Mouse (Mus musculus) embryonic facial prominence, embryonic 14.5 days (tissue): Measurements from ENCODE around the gene Jarid2. TPM values are rescaled to one million over a fixed set of nuclear protein-coding genes. Genes with fewer than 3 reads are reported as not detected.

Source experiments
- ATAC-seq: fragments of 200-750 bp; cut with Nextera tagmentation; 2 replicates; pipeline ENCODE4 v1.8.0; 2017; ENCODE audit warnings: low read depth, moderate number of reproducible peaks, moderate TSS enrichment
- DNase-seq: peaks from one replicate; pipeline ENCODE4 v3.0.0-alpha.2; 2015; ENCODE audit warnings: low spot score
- H3K27ac ChIP-seq: fragments of 300-500 bp; sonication (generic); replicated peaks from 2 replicates; pipeline ENCODE4 v1.5.1; 2014; ENCODE audit warnings: low read depth, mild to moderate bottlenecking, low read length, moderate library complexity
- H3K27me3 ChIP-seq: fragments of 300-500 bp; sonication (generic); replicated peaks from 2 replicates; pipeline ENCODE4 v1.6.1; 2014; ENCODE audit warnings: low read length; ENCODE audit not compliant: control insufficient read depth, insufficient read depth
- H3K36me3 ChIP-seq: fragments of 300-500 bp; sonication (generic); 2 replicates; pipeline ENCODE4 v1.6.1; 2014; ENCODE audit warnings: low read length, mixed read lengths; ENCODE audit not compliant: control insufficient read depth, insufficient read depth
- H3K4me1 ChIP-seq: fragments of 300-500 bp; sonication (generic); 2 replicates; pipeline ENCODE4 v1.6.1; 2014; ENCODE audit warnings: antibody characterized with exemption, low read length; ENCODE audit not compliant: control insufficient read depth, insufficient read depth
- H3K4me2 ChIP-seq: fragments of 300-500 bp; sonication (generic); 2 replicates; pipeline ENCODE4 v1.6.1; 2014; ENCODE audit warnings: low read depth, mild to moderate bottlenecking, low read length, moderate library complexity, mixed read lengths
- H3K4me3 ChIP-seq: fragments of 300-500 bp; sonication (generic); 2 replicates; pipeline ENCODE4 v1.5.1; 2014; ENCODE audit warnings: low read depth, mild to moderate bottlenecking, low read length
- H3K9ac ChIP-seq: fragments of 300-500 bp; sonication (generic); 2 replicates; pipeline ENCODE4 v1.6.1; 2014; ENCODE audit warnings: low read depth, mild to moderate bottlenecking, low read length, moderate library complexity, mixed read lengths
- H3K9me3 ChIP-seq: fragments of 300-500 bp; sonication (generic); 2 replicates; pipeline ENCODE4 v1.6.1; 2016; ENCODE audit warnings: low read length; ENCODE audit not compliant: control insufficient read depth
- WGBS: fragments of 180-500 bp; shearing (Covaris S2); extraction: QIAGEN DNeasy Blood & Tissue Kit; methylation state at CpG from one replicate; pipeline ENCODE4 v1.1.7; 2014; 5-methylcytosine and 5-hydroxymethylcytosine counted together
- polyA plus RNA-seq: library from polyadenylated mRNA; unstranded; fragments of >200 nt; fragmentation: Nextera tagmentation; extraction: Ambion mirVana; gene quantifications from 2 replicates; pipeline ENCODE4 v1.2.1, GENCODE M21; 2014

The Jarid2 gene
- polyA plus RNA-seq, 1 experiment from 2014 or later, result 16.1 TPM

DNA sequence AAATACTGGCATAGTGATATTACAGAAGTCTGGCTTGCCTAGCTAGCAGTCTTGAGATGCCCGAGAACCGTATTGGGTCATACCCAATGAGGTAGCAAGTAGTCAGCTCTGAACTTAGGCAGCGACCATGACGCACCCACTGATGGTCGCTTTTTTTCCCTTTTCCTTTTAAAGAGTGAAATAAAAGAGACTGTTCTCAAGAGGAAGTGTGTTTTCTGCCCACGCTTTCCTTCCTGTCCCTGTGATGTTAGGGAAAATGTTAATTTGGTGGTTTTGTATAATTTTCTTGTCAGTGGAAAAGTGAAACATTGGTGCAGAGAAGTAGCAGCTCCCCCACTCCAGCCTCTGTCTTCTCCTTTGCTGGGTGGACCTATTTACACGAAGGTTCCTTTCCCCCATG is 70.8 kb downstream of the Jarid2 start:
- Histone ChIP-seq H3K9ac (no peak overlapping the region), H3K9me3 (no peaks in the 10 kb centered on the region), H3K4me3 (no peak overlapping the region), H3K36me3 (no peaks in the 10 kb centered on the region), H3K4me1 (peaks cover 14% of the 10 kb centered on the region), H3K4me2 (no peak overlapping the region), H3K27me3 (no peaks in the 10 kb centered on the region), H3K27ac (no peak overlapping the region)
- no peak for DNase-seq
- ATAC-seq, result no peak
- WGBS, result 69% methylated on average over 7 of the region's 7 CpGs

DNA sequence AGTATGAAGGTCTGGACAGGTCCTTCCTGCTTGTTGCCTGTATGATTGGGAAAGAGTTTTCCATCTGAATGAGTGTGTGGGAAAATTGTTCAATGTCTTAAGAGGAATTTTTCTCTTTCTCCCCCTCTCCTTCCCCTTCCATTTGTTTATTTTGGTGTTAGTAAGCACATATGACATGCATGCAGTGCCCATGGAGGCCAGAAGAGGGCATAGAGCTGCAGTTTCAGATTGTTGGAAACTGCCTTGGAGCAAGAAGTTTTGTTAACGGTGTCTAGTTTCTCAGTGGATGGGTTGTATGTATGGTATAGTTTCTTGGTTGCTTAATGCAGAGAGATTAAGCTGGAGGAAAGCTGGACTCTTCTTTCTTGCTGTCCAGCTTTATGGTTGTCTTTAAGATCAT is 75.6 kb downstream of the Jarid2 start:
- no peak overlapping the region for H3K4me3 ChIP-seq
- ATAC-seq, result no peak
- no peak overlapping the region for H3K9ac ChIP-seq
- no peak overlapping the region for H3K27ac ChIP-seq
- no peak overlapping the region for H3K4me2 ChIP-seq
- 31% methylated on average over 1 of the region's 1 CpGs for WGBS
- no peaks in the 10 kb centered on the region for H3K36me3 ChIP-seq
- no peaks in the 10 kb centered on the region for H3K27me3 ChIP-seq
- peaks cover 4% of the 10 kb centered on the region for H3K4me1 ChIP-seq
- no peaks in the 10 kb centered on the region for H3K9me3 ChIP-seq
- DNase-seq, result peak; percentile 41

GRCm38 (mm10) chr13:44808307-44808706 is 79.0 kb downstream of the Jarid2 start:
- ATAC-seq (no peak), DNase-seq (peak; percentile 34)

GRCm38 (mm10) chr13:44811021-44811420 is 81.7 kb downstream of the Jarid2 start:
- Histone ChIP-seq H3K27ac (no peak overlapping the region), H3K9ac (no peak overlapping the region), H3K4me3 (no peak overlapping the region), H3K27me3 (no peaks in the 10 kb centered on the region), H3K36me3 (no peaks in the 10 kb centered on the region), H3K4me2 (no peak overlapping the region), H3K9me3 (no peaks in the 10 kb centered on the region), H3K4me1 (peaks cover 2% of the 10 kb centered on the region)
- DNase-seq, result no peak
- WGBS, result 70% methylated on average over 2 of the region's 2 CpGs
- no peak for ATAC-seq

More at GRCm38 (mm10) chr13:44808307-44808706, 79.0 kb downstream of the Jarid2 start:
- no peaks in the 10 kb centered on the region for H3K27me3 ChIP-seq
- 85% methylated on average over 1 of the region's 1 CpGs for WGBS
- H3K4me2 ChIP-seq, result no peak overlapping the region
- no peaks in the 10 kb centered on the region for H3K36me3 ChIP-seq
- H3K4me1 ChIP-seq, result peaks cover 4% of the 10 kb centered on the region
- H3K4me3 ChIP-seq, result no peak overlapping the region
- no peaks in the 10 kb centered on the region for H3K9me3 ChIP-seq
- no peak overlapping the region for H3K27ac ChIP-seq
- H3K9ac ChIP-seq, result no peak overlapping the region

DNA sequence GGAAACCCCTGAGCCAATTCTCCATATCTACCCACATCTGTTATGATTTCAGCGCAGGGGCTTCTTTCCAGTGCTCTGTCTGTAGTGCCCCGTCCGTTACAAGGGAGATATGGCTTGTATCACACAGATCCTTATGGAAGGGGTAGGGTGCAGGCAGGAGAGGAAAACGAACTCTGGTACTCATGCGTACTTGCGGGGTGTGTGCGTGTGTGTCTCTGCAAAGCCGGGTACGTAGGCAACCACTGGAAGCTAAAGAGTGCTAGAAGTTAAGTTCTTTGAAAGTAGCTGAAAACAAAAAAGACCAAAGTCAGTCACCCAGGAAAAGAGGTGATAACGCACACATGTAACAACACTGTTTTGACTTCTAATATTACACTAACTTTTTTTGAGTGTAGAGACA is 82.3 kb downstream of the Jarid2 start:
- Histone ChIP-seq H3K9ac (no peak overlapping the region), H3K4me3 (no peak overlapping the region), H3K4me1 (no peaks in the 10 kb centered on the region; the same call in 1 of the 2 replicates), H3K9me3 (no peaks in the 10 kb centered on the region), H3K36me3 (no peaks in the 10 kb centered on the region), H3K27ac (no peak overlapping the region), H3K27me3 (no peaks in the 10 kb centered on the region), H3K4me2 (no peak overlapping the region)
- 84% methylated on average over 10 of the region's 10 CpGs for WGBS
- ATAC-seq (no peak), DNase-seq (no peak)

GRCm38 (mm10) chr13:44812381-44812780 is 83.1 kb downstream of the Jarid2 start:
- no peak overlapping the region for H3K9ac ChIP-seq

GRCm38 (mm10) chr13:44819400-44819799 is 90.1 kb downstream of the Jarid2 start:
- H3K27me3 ChIP-seq, result no peaks in the 10 kb centered on the region
- peak; percentile 92 for DNase-seq
- no peak overlapping the region for H3K27ac ChIP-seq
- no peak overlapping the region for H3K9ac ChIP-seq
- H3K36me3 ChIP-seq, result 0 out of 2 replicates have a peak, but pooled peaks cover 4% of the 10 kb centered on the region
- H3K4me1 ChIP-seq, result peaks cover 28% of the 10 kb centered on the region
- H3K9me3 ChIP-seq, result no peaks in the 10 kb centered on the region
- no peak overlapping the region for H3K4me3 ChIP-seq
- WGBS, result 2% methylated on average over 4 of the region's 4 CpGs
- peak; percentile 44 for ATAC-seq
- no peak overlapping the region for H3K4me2 ChIP-seq

More at GRCm38 (mm10) chr13:44812381-44812780, 83.1 kb downstream of the Jarid2 start:
- H3K4me3 ChIP-seq, result no peak overlapping the region
- no peaks in the 10 kb centered on the region for H3K4me1 ChIP-seq
- H3K4me2 ChIP-seq, result no peak overlapping the region
- no peaks in the 10 kb centered on the region for H3K9me3 ChIP-seq
- DNase-seq (no peak), ATAC-seq (no peak)
- H3K27ac ChIP-seq, result no peak overlapping the region
- WGBS, result 81% methylated on average over 5 of the region's 5 CpGs
- H3K36me3 ChIP-seq, result no peaks in the 10 kb centered on the region
- no peaks in the 10 kb centered on the region for H3K27me3 ChIP-seq

GRCm38 (mm10) chr13:44822578-44822977 is 93.3 kb downstream of the Jarid2 start:
- Histone ChIP-seq H3K36me3 (peaks cover 12% of the 10 kb centered on the region; the same call in 1 of the 2 replicates), H3K9me3 (no peaks in the 10 kb centered on the region), H3K4me3 (no peak overlapping the region), H3K9ac (no peak overlapping the region), H3K27me3 (no peaks in the 10 kb centered on the region), H3K4me1 (peaks cover 28% of the 10 kb centered on the region), H3K4me2 (no peak overlapping the region), H3K27ac (no peak overlapping the region)
- no peak for DNase-seq
- ATAC-seq, result no peak

DNA sequence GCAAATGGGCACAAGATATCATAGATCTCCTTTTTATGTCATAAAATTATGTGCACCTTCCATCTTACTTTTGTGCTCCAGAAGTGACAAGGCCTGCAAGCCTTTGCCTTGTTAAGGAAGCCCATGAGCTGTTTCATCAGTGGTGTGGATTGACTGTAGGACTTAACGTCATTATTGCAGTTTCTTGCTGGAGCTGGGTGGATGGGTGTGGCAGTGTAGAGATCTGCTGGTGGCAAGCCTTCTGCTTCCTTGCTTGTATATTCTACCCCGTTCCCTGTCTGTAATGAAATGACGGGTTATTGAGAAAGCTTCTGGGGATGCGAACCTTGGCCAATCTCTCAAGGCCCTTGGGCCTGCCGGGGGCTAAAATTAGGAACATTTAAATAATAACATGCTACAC is 99.6 kb downstream of the Jarid2 start:
- Histone ChIP-seq H3K4me2 (no peak overlapping the region), H3K36me3 (peaks cover 10% of the 10 kb centered on the region; the same call in 1 of the 2 replicates), H3K4me1 (no peaks in the 10 kb centered on the region), H3K27me3 (no peaks in the 10 kb centered on the region), H3K27ac (no peak overlapping the region), H3K9ac (no peak overlapping the region), H3K9me3 (no peaks in the 10 kb centered on the region), H3K4me3 (no peak overlapping the region)
- 70% methylated on average over 5 of the region's 5 CpGs for WGBS
- ATAC-seq (no peak), DNase-seq (no peak)
